Mouse (Mus musculus) embryo, embryonic 11 days (tissue): ENCODE results near the gene Itga4.

ENCODE experiments used
- DNase-seq: peaks from one replicate; pipeline ENCODE4 v3.0.0-alpha.2; 2015

Gene Itga4

DNA sequence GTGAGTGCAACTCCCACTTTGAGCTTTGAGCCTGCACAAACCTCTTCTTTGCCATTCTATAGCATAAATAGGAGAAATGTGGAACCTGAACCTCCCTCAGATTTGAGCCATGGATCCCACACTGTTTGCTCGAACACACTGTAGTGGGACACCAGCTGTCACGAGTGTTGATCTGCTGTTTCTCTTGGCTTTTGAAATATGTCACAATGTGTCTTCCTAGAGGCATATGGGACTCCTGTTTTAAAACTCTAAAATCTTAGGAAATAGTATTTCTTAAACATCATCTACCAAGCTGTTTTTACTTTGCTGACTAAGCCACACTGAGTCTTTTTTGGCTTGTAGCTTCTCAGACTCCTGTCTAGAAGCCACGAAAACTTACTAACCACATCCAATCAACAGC, 102.6 kb downstream of the Itga4 start:
- no peak for DNase-seq

DNA sequence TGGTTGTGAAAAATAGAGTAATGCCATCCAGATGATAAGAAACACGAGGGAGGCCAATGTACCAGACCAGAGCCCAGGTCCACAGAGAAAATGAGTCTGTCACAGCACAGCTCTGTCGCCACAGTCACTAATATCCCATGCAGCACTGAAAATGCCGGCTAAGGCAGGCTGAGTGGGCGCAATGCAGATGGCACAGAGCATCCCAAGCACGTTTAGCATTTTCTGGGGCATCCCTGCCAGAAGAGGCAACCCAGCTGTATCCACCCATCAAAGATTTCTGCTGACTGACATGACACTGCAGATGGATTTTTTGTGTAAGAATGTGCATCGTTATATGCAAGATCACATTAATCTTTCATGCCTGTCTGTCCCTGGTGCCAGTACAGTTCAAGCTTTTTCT, 106.8 kb downstream of the Itga4 start:
- DNase-seq: no peak

DNA sequence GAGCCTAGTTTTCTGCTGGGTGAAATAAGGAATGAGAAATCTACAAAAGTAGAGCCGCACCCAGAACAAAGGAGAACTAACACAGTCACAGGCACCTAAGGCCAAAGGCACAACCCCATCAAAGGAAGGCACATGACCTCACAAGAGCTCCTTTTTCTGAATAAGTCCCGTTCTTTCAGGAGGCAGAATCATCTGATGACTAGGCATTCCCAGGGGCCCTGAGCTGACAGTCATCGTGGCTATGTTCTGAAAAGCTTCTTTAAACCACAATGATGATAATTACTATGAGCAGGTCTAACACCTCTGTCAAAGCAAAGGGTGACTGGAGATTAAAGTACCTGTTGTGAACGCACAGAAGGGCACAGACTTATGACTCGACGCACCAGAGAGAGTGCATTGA, 108.7 kb downstream of the Itga4 start:
- no peak for DNase-seq

DNA sequence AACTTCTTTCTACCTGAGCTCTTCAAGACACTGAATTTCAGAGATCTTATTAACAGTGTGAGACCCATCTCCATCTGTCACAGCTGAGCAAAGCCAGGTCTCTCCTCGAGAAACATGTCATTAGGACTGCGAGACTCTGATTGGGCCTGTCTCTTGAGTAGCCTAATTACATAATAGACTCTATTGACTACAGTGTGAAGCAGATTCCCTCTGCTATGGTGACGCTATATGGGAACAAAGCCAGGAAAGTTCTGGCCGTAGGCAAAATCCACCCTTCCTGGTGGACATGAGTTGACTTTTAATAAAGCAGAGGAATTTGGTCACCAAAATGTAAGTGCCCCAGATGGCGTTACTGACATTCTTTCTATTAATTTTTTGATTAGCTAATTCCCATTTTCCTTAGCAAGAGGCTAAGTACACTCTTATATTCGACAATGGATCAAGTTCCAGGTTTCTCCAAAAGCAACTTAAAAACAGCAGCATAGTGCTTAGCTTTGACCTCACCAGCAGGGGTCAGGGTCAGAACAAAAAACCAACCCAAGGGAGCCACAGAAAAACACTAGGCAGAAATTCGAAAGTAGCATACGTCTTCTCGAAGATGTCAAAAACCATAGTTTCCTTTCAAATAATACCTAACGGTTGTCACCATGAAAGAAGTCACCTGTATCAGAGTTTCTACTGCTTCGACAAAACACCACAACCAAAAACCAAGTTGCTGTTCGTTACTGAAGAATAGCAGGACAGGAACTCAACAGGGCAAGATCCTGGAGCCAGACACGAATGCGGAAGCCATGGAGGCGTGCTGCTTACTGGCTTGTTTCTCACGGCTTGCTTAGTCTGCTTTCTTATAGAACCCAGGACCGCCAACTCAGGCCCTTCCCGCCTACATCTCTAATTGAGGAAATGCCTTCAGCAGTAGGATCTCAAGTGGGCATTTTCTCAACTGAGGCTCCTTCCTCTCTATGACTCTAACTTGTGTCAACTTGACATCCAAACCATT, 112.5 kb downstream of the Itga4 start:
- DNase-seq: peak; percentile 30

- no peak for DNase-seq
These were observed 113.4 kb downstream of the Itga4 start for GRCm38 (mm10) chr2:79368661-79369060.

DNA sequence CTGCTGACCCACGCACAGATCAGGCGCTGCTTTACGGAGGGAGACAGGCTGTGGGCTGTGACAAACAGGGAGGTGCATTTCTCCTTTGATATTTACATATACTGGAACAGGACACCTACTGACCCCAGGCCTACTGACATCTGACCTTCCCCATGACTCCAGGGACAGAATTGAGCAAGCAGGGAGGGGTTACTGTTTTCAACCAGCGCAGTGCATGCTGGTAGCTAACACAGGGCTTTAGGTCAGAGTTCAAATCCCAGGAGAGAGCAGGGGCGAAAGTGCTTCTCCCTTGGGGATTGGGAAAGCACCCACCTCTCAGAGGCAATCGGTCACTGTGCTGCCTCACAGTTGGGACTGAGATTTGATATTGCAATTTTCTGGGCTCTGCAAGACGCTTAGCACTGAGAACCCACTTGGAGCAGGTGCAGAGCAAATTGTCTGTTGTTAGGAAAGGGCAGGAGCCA, 113.9 kb downstream of the Itga4 start:
- DNase-seq: peak; percentile 36

DNA sequence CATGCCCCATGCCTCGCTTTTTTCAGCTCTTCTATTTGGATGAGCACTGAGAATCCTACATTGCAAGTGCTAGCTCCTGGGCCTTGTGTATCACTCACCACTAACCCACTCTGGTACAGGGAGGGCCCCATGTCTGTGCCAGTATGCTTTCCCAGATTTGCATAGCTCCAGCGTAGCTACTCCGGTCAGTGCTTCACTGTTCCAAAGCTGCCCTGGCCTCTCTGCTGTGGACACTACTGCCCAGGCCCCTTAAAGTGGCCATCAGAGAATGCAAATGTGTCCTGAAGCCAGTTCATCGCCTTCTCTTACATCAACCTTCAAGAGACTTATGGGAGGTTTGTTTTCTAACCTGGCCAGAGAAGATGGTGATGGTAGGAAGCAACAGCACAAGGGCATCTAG, 114.7 kb downstream of the Itga4 start:
- no peak for DNase-seq

DNA sequence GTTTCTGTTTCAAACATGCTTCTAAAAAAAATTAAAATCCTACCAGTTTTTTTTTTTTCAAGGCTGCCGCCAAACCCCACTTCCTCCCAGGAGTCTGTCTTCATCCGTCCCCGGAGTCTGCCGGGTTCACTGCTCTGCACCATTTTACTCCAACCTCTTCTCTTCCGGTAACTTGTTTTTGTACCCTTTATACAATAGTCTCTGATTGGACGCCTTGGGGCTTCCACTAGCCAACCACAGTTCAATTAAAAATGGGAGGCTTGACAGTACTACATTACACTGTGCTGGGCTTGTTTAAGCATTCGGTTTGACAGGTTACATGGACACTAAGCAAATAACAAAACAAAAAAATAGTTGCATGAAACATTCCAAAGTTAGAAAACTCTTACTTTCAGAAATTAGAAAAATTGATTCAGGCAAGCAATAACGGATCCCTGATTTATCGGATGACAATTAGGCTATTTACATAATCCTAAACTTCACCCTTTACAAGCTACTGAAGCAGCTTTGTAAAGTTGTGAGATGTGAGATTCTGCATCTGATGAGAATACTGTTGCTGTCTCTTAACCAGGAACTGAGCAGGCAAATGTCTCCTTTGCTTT, 115.6 kb downstream of the Itga4 start:
- DNase-seq: no peak

DNA sequence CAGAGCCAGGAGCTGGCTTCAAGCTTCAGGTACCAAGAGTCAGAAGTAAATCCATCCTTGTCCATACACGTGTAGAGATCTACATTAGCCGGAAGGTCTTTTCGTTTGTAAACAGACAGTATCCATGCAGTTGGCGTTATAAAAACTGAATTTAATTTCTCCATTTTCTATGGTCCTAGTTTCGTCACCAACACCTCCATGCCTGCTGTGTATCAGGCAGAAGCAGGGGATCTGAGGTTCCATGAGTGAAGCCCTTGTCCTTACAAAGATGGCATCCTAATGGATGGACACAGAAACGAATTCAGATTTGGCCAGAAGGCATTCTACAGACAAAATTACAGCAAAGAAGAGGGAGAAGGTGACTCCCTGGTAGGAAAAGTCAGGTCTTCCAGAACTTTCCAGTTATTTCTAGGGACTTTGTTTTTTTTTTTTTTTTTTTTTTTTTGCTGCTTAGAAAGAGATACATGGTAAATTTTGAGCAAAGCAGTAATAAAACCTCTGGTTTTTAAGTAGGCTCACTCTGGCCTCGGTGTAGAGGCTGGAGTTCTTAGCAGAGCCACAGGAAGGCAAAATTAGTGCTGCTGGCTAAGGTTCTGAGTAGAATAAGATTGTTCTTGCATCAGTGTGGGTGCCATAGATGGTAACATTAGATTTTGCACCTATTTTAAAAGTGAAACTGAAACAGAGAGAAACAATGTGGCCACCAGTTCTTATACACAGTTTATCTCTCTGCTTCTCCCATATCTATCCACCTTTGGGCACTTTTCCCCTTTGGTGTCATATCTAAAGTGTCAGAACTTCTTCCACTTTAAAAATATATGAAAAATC, 116.3 kb downstream of the Itga4 start:
- DNase-seq: no peak

- no peak for DNase-seq
These were observed 116.9 kb downstream of the Itga4 start for GRCm38 (mm10) chr2:79372154-79372467.

DNA sequence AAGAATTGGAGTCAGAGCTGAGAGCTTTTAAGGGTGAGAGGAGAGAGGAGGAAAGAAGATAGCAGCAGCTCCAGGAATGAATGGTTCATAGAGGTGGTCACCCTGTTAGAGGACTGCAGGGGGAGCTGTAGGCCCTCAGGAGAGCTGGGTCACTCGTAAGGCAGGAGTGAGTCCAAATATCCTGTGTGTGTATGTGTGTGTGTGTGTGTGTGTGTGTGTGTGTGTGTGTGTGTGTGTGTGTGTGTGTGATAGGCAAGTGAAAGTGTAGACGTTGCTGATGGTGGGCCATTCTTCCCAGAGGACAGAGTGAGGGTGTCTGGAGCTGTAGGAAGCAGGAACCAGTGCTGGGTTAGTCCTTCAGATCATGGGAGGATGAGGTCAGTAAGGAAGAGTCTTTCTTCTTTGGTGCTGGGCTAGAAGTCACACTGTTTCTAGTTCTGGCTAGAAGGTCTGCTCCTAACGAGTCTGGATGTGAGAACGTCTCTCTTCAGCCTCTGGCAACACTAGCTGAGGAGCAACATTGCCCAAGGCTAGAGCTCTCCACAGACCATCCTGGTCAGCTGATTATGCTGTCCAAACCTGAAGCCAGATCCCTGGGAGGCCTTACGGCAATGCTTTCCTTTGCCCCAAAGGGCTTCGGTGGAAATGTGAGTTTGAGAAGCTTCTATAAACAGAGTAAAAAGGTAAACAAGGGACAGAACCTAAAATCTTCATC, 117.4 kb downstream of the Itga4 start:
- peak; percentile 62 for DNase-seq

DNA sequence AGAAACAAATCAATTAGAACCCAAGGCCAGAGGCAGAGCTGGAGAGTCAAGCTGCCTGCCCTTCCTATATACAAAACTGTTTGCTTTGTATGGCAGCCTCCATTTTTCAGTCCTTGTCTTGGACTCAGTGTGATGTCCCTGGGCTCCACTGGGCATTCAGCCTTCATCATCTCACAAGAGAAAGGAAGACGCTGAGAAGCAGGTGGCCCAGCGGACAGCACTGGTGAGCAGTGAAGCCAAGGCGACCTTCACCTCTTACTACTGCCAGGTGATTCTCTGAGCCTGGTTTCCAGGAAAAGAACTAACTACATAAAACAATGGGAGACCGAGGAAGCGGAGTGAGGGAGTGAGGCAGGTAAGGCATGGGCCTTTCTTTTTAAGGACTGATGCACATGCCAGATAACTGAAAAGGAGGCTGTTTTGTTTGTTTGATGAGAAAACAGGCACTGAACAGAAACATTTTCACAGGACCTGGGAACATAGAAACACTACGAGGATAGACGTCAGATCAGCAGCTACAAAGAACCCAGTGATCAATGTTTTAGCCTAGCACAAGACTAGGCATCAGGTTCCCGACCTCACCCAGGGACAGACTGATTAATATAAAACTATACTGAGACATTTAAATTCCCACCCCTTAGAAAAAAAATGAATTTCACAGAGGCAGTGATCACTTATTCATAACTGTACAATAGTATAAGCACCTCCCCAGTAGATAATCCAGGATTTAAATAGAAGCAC, 123.3 kb downstream of the Itga4 start:
- DNase-seq: no peak

DNA sequence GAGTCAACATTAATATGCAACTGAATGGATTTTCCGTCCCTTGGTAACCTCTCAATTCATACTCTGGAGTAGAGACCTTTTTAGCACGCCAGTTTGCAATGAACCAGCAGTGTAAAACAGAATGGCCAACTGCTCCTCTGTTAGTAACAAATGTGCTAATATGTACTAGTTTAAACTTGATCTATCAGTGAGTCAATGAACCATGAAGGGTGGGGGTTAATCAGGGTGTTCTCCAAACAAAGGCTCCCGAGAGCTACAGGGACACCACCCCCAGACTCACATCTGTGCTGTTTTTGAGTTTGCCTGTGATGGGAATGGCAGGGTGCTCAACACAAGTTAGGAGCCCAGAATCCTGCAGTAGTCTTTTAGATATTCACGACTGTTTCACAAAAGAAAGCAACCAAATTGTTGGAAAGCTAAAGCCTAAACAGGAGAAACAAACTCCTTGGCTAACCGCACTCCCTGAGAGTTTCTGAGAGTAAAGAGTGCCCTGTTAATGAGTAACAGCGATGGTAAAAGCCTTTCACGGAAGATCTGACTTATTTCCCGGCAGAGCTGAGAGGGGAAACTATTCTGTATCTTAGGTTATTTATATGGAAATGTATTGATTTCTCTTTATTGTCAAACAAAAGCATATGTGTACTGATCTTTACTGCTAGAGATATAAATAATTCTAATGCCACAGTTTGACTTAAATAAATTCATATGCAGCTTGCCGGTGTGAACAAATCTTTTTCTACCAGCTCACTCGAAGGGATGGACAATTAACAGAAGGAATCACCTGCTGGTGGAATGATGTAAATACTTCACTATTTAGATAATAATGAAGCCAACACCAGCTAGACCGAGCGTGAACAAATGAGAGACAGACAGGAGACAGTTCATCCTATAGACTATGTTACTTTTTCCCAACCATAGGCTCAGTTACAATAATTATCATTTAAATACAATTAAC, 124.1 kb downstream of the Itga4 start:
- peak; percentile 56 for DNase-seq
